Mouse (Mus musculus): ENCODE results near the gene Nsmce3. TPM values are rescaled to one million over a fixed set of nuclear protein-coding genes. Genes with fewer than 3 reads are reported as not detected.

Gene Nsmce3
- polyA plus RNA-seq, 1 experiment from 2014 or later, result 8.9 TPM

DNA sequence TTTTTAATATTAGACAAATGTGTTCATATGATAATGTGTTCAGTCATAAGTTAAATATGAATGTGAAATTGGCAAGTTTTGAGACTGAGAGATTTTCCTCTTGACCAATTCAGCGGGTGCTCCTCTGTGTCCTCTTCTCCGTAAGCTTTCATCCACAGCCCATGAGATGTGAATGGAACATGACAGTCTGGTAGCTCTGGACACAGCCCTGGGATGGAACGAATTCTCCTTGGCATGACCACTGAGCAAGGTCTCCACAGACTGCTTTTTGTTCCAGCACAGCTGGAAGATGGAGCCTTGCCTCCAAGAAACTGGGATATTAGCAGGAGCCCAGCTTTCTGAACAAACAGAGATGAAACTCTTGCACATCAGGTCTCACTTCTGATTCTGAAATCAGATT is 9.8 kb downstream of the Nsmce3 start:
- WGBS, result 71% methylated on average over 3 of the region's 3 CpGs
- H3K9ac ChIP-seq, result no peak overlapping the region
- no peak overlapping the region for H3K4me2 ChIP-seq
- no peak overlapping the region for H3K27ac ChIP-seq (ENCODE audit: poor library complexity, severe bottlenecking)
- ATAC-seq (ENCODE audit: insufficient number of reproducible peaks, low FRiP score), result no peak
- no peaks in the 10 kb centered on the region for H3K4me1 ChIP-seq (replicated peaks)
- no peaks in the 10 kb centered on the region for H3K36me3 ChIP-seq
- no peaks in the 10 kb centered on the region for H3K27me3 ChIP-seq (replicated peaks)
- no peak overlapping the region for H3K4me3 ChIP-seq
- no peaks in the 10 kb centered on the region for H3K9me3 ChIP-seq (replicated peaks)

DNA sequence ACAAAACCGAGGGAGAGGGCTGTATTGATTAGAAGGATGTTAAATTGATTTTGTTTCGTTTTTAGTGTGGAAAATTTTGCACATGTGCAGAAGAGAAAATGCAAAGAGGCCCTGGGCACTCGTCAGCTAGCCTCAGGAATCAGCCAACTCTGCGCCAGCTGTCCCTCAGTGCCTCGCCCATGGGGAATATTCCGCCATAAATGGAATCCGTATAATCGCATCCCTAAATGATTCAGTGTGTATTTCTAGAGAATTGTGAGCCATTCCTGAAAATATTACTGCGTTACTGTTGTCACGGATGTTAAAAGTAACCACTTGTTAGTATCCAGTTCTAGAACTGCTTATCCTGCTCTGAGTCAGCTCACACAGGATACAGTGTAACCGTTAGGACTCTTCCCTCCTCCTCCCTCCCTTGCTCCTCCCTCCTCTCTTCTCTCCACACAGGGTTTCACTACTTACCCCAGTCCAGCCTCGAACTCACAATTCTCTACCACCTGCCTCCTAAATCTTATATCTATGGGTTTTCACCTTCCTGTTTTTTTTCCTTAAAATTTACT is 16.2 kb downstream of the Nsmce3 start:
- H3K4me3 ChIP-seq, result no peak overlapping the region
- no peak overlapping the region for H3K27ac ChIP-seq (ENCODE audit: poor library complexity, severe bottlenecking)
- no peak overlapping the region for H3K4me2 ChIP-seq
- ATAC-seq (ENCODE audit: insufficient number of reproducible peaks, low FRiP score), result no peak
- no peak overlapping the region for H3K9ac ChIP-seq
- H3K9me3 ChIP-seq (replicated peaks), result no peaks in the 10 kb centered on the region
- no peaks in the 10 kb centered on the region for H3K36me3 ChIP-seq
- no peaks in the 10 kb centered on the region for H3K27me3 ChIP-seq (replicated peaks)
- WGBS, result 73% methylated on average over 12 of the region's 12 CpGs
- H3K4me1 ChIP-seq (replicated peaks), result no peaks in the 10 kb centered on the region

DNA sequence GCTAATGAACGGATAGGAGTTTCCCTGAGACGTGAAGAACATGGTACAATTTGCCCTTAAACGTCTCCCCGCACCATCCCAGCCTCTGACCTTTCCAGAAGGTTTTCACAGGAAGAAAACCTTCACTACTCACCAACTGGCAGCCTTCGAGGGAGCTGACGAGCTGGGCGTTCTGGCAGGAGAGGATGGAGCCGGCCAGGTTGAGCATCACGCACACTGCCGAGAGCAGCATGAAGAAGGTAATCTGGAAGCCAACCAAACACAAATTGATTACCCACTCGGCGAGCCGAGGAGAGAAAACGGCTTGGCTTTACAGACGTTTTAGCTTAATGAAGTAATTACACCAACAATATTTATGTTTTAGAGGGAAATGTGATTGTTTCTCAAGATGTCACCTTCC is 16.8 kb downstream of the Nsmce3 start:
- H3K4me3 ChIP-seq, result no peak overlapping the region
- ATAC-seq (ENCODE audit: insufficient number of reproducible peaks, low FRiP score), result no peak
- no peak overlapping the region for H3K4me2 ChIP-seq
- no peaks in the 10 kb centered on the region for H3K9me3 ChIP-seq (replicated peaks)
- H3K4me1 ChIP-seq (replicated peaks), result no peaks in the 10 kb centered on the region
- H3K9ac ChIP-seq, result no peak overlapping the region
- WGBS, result 75% methylated on average over 15 of the region's 15 CpGs
- H3K36me3 ChIP-seq, result no peaks in the 10 kb centered on the region
- no peak overlapping the region for H3K27ac ChIP-seq (ENCODE audit: poor library complexity, severe bottlenecking)
- H3K27me3 ChIP-seq (replicated peaks), result no peaks in the 10 kb centered on the region

DNA sequence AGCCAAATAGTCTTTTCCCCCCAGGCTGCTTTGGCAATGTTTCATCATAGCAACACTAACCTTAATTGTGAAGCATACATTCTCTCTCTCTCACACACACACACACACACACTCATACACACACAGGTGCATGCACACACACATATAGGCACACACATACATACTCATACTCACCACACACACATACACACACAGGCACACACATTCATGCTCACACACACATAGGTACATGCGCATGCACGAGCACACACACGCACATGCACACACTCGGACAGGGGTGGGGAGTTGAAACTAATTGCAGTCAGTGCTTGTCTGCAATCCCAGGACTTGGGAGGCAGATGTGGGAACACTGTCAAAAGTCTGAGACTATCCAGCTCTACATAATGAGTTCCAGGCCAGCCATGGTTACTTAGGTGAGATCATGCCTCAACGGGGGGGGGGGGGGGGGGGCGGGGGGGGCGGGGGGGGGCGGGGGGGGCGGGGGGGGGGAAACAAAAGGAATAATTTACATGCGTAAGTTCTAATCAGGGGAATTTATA is 17.3 kb downstream of the Nsmce3 start:
- no peaks in the 10 kb centered on the region for H3K9me3 ChIP-seq (replicated peaks)
- ATAC-seq (ENCODE audit: insufficient number of reproducible peaks, low FRiP score), result no peak
- no peaks in the 10 kb centered on the region for H3K36me3 ChIP-seq
- 79% methylated on average over 5 of the region's 10 CpGs for WGBS
- no peak overlapping the region for H3K4me3 ChIP-seq
- H3K4me2 ChIP-seq, result no peak overlapping the region
- H3K27ac ChIP-seq (ENCODE audit: poor library complexity, severe bottlenecking), result no peak overlapping the region
- no peak overlapping the region for H3K9ac ChIP-seq
- H3K4me1 ChIP-seq (replicated peaks), result no peaks in the 10 kb centered on the region
- H3K27me3 ChIP-seq (replicated peaks), result no peaks in the 10 kb centered on the region

DNA sequence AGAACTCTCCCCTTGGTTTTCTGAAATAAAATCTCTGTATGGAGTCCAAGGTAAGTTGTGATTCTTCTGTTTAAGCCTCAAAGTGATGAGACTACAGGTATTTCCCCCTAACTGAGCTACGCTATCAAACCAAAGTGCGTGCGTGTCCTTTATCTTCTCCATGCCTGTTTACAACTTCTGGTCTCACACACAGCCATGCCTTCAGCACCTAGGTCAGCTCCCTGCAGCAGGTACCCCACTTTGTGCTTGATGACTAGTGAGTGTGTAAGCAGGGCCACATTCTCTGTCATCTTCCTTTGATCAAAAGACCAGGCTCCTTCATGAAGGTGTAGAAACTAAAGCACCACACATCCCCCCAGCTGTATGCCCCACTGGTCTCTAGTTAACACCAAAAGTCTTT is 22.0 kb downstream of the Nsmce3 start:
- no peak for ATAC-seq (ENCODE audit: insufficient number of reproducible peaks, low FRiP score)
- Histone ChIP-seq H3K9me3 (replicated peaks) (no peaks in the 10 kb centered on the region), H3K9ac (no peak overlapping the region)

DNA sequence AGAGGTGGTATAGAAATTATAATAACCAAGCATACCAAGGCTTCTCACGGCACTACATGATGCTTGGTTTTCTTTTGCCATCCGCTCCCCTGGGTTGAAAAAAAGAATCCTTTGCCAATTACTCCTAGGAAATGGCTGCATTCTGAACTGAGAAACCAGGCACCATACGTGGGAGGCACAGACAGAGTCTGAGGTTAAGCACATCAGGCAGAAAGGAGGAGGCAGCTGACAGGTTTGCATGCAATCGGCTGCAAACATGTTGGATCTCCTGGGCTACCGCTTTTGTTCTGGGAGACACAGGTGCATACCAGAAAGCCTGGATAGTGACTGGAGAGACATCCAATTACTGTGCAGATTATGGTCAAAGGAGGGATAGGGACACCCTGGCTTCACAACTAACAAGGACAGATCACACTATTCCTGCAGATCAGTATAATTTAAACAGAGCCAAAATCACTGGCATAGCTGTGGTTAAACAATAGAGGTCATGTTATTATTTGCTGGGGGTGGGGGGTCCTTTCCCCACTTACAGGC is 25.4 kb downstream of the Nsmce3 start:
- Histone ChIP-seq H3K4me3 (no peak overlapping the region), H3K27ac (ENCODE audit: poor library complexity, severe bottlenecking) (no peak overlapping the region), H3K36me3 (no peaks in the 10 kb centered on the region), H3K4me2 (no peak overlapping the region), H3K4me1 (replicated peaks) (no peaks in the 10 kb centered on the region), H3K9ac (no peak overlapping the region), H3K27me3 (replicated peaks) (no peaks in the 10 kb centered on the region), H3K9me3 (replicated peaks) (no peaks in the 10 kb centered on the region)
- ATAC-seq (ENCODE audit: insufficient number of reproducible peaks, low FRiP score), result no peak
- WGBS, result 79% methylated on average over 5 of the region's 5 CpGs

More for the DNA sequence above, 22.0 kb downstream of the Nsmce3 start:
- Histone ChIP-seq H3K4me1 (replicated peaks) (no peaks in the 10 kb centered on the region), H3K36me3 (no peaks in the 10 kb centered on the region), H3K27ac (ENCODE audit: poor library complexity, severe bottlenecking) (no peak overlapping the region), H3K4me3 (no peak overlapping the region), H3K4me2 (no peak overlapping the region), H3K27me3 (replicated peaks) (no peaks in the 10 kb centered on the region)
- 28% methylated on average over 3 of the region's 3 CpGs for WGBS

DNA sequence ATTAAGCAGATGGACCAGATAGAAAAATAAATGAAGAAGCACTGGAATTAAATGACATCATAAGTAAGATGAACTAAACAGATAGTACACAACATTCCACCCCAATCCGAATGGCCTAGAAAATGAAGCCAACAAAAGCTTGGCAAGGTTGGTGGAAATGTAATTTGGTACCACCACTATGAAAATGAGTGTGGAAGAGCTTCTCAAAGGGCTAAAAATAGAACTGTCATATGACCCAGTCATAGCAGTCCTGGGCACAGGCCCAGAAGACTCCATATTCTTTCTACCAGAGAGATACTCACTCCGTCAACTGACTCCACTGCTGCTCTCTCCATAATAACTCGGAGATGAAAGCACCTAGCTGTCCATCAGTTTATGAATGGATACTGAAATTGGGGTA is 26.7 kb downstream of the Nsmce3 start:
- WGBS, result 70% methylated on average over 3 of the region's 3 CpGs
- H3K4me2 ChIP-seq, result no peak overlapping the region
- ATAC-seq (ENCODE audit: insufficient number of reproducible peaks, low FRiP score), result no peak
- no peak overlapping the region for H3K27ac ChIP-seq (ENCODE audit: poor library complexity, severe bottlenecking)
- H3K4me1 ChIP-seq (replicated peaks), result no peaks in the 10 kb centered on the region
- no peaks in the 10 kb centered on the region for H3K36me3 ChIP-seq
- H3K9me3 ChIP-seq (replicated peaks), result no peaks in the 10 kb centered on the region
- no peak overlapping the region for H3K4me3 ChIP-seq
- H3K27me3 ChIP-seq (replicated peaks), result no peaks in the 10 kb centered on the region
- no peak overlapping the region for H3K9ac ChIP-seq

DNA sequence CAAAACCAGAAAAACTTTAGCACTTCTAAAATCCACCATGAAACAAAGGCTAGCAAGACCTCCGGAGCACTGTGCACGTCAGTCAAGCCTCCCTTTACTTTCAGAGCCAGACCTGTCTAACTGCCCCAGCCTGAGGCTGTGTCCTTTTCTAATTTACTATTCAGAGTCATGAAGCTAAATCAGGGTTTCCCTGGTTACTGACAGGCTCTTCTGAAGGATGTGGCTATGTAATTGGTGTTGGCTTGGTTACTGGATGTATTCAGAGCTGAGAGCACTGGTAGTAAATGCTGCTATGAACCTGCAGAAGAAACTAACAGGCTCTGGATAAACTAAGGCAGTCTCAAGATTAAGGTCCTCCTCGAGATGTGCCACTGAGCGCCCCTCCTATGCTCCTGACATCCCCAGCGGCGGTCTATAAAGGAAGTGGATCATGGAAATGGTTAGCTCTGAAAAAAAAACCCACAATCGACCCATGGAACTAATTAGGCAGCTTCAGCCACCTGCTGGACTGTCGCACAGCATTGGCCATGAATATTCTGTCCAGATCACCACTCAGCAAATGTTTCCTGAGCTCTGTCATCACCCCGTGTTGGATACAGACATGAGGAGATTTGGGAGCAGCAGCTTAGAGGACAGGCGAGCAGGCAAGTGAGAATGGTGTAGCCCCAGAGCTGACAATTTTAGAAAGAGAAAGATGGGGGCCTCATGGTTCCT is 31.7 kb downstream of the Nsmce3 start:
- Histone ChIP-seq H3K27ac (ENCODE audit: poor library complexity, severe bottlenecking) (no peak overlapping the region), H3K9ac (no peak overlapping the region)
- WGBS, result 64% methylated on average over 10 of the region's 10 CpGs

DNA sequence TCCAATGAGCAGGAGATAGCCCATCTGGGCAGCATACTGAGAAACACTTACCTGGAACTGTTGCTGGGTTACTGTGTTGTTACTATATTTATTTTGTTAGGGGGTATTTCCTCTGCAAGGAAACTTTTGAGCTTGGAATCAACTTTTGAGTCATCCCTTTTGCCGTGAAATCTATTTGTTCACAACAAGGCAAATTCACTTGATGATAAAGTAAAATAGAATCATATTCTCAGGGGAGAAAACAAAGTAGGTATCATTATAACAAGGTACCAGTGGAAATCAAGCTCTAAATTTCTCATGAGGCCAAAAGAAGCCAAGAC is 32.3 kb downstream of the Nsmce3 start:
- ATAC-seq (ENCODE audit: insufficient number of reproducible peaks, low FRiP score), result no peak
- H3K4me2 ChIP-seq, result peak overlapping the region; percentile 70
- no peak overlapping the region for H3K9ac ChIP-seq
- no peaks in the 10 kb centered on the region for H3K9me3 ChIP-seq (replicated peaks)
- no peaks in the 10 kb centered on the region for H3K27me3 ChIP-seq (replicated peaks)
- no peaks in the 10 kb centered on the region for H3K36me3 ChIP-seq
- H3K4me1 ChIP-seq (replicated peaks), result peaks cover 10% of the 10 kb centered on the region; the same call in 1 of the 2 replicates
- H3K27ac ChIP-seq (ENCODE audit: poor library complexity, severe bottlenecking), result no peak overlapping the region
- 63% methylated on average over 1 of the region's 1 CpGs for WGBS
- H3K4me3 ChIP-seq, result peak overlapping the region; percentile 41; the same call in 1 of the 2 replicates

More for the DNA sequence above, 31.7 kb downstream of the Nsmce3 start:
- Histone ChIP-seq H3K4me1 (replicated peaks) (peaks cover 10% of the 10 kb centered on the region; the same call in 1 of the 2 replicates), H3K9me3 (replicated peaks) (no peaks in the 10 kb centered on the region), H3K4me3 (no peak overlapping the region), H3K4me2 (no peak overlapping the region), H3K27me3 (replicated peaks) (no peaks in the 10 kb centered on the region), H3K36me3 (no peaks in the 10 kb centered on the region)
- ATAC-seq (ENCODE audit: insufficient number of reproducible peaks, low FRiP score), result no peak

DNA sequence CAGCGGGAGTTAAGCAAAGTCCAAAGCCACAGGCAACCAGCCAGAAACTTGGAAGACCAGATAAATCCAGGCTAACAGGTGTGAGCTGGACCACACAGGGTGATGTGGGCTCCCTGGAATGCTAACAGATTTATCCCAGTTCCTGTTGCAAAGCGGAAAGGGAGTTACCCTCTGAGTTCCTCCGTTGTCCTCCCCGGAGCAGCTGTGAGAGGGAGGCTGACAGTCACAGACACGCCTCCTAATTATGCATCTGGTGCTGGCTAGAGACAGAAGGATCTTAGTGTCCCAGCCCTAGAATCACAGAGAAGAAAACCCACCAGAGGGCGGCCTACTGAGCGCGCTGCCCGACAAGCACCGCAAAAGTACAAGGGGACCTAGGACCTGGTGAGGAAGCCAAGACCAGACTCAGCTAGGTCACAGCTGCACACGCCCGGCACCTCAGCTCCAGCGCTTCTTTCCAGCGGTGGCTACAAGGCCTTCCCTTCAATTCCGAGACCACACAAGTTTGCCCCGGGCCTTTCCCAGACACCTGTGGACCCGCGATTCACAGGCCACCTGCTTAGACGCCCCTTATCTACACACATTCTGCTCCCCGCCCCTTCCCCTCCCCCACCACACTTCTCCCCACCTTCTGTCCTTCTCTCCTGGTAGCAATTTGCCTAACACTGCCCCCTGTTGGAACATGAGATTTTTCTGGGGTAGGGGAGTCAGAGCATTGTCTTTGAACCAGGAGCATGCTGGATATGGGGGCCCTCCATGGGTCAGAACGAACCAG is 32.8 kb downstream of the Nsmce3 start:
- H3K4me3 ChIP-seq, result peak overlapping the region; percentile 41
- peak; percentile 64 for ATAC-seq (ENCODE audit: insufficient number of reproducible peaks, low FRiP score)
- no peaks in the 10 kb centered on the region for H3K9me3 ChIP-seq (replicated peaks)
- H3K4me1 ChIP-seq (replicated peaks), result peaks cover 10% of the 10 kb centered on the region; the same call in 1 of the 2 replicates
- no peak overlapping the region for H3K27ac ChIP-seq (ENCODE audit: poor library complexity, severe bottlenecking)
- peak overlapping the region; percentile 63 for H3K9ac ChIP-seq
- no peaks in the 10 kb centered on the region for H3K27me3 ChIP-seq (replicated peaks)
- H3K4me2 ChIP-seq, result peak overlapping the region; percentile 70
- 1% methylated on average over 21 of the region's 21 CpGs for WGBS
- H3K36me3 ChIP-seq, result no peaks in the 10 kb centered on the region

DNA sequence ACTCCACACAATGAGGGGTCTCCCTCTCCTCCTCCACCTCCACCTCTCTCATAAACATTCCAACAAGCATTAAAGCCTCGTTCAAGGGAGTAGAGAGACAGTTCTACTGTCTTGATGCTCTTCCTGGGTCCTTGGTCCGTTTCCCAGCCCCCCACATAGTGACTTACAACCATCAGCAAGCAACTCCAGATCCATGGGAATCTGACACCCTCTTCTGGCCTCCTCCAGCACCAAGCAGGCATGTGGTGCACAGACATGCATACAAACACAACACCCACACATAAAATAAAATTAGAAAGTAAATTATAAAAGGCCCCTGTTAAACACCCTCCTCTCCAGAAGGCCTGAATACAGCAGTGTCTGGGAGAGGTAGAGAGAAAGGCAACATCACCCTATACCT is 33.5 kb downstream of the Nsmce3 start:
- H3K4me1 ChIP-seq (replicated peaks), result peaks cover 10% of the 10 kb centered on the region; the same call in 1 of the 2 replicates
- H3K36me3 ChIP-seq, result no peaks in the 10 kb centered on the region
- H3K4me3 ChIP-seq, result no peak overlapping the region
- 42% methylated on average over 2 of the region's 2 CpGs for WGBS
- no peaks in the 10 kb centered on the region for H3K27me3 ChIP-seq (replicated peaks)
- H3K9ac ChIP-seq, result no peak overlapping the region
- ATAC-seq (ENCODE audit: insufficient number of reproducible peaks, low FRiP score), result no peak
- H3K27ac ChIP-seq (ENCODE audit: poor library complexity, severe bottlenecking), result no peak overlapping the region
- peak overlapping the region; percentile 70 for H3K4me2 ChIP-seq
- no peaks in the 10 kb centered on the region for H3K9me3 ChIP-seq (replicated peaks)
